Mouse (Mus musculus): ENCODE results near the gene Fam129a.

Fam129a gene

DNA sequence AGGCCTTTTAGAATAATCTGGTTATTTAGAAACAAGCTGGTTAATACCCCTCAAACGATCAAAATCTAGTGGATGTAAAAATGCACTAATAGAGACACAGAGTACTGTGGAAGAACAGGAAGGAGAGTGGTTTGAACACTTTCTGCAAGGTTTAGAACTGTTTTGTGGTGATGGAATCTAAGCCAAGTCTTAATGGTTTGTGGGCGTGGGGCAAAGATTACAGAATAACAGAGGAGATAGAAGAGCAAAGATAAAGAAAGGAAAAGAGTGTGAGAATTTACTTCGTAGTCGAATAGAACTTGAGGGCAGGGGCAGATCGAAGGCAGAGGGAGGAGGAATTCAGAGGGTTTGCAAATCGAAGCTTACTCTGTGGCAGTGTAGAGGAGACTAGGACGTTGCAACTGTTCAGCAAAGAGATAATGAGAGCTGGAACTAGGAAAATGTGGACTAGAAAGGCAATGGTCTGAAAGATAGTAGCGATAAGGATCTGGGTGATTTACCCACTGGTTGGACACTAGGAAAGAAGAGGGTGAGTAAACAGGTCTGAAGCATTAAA lies 182.5 kb downstream of the Fam129a start:
- no peak for DNase-seq

DNA sequence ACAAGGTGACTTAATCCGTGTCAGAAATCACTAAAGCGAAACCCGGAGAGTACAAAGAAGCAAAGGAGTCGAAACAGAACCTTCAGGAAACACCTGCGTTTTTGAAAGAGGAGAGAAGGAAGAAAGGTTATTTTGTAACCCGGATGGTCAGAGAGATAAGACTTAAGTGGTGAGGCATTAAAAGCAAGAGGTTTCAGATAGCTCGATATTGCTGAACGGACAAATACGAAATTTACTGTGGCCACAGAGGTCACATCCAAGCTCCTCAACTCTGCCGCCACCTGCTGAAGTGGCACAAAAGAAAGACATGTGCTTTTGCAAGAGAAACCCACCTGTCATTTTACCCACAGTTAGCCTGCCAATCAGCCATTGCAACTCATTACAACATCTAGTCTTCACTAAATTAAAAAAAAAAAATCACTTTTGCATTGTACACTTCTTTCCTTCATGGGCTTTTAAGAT lies 183.1 kb downstream of the Fam129a start:
- peak in 1 of 2 experiments; percentile 12 for DNase-seq

DNA sequence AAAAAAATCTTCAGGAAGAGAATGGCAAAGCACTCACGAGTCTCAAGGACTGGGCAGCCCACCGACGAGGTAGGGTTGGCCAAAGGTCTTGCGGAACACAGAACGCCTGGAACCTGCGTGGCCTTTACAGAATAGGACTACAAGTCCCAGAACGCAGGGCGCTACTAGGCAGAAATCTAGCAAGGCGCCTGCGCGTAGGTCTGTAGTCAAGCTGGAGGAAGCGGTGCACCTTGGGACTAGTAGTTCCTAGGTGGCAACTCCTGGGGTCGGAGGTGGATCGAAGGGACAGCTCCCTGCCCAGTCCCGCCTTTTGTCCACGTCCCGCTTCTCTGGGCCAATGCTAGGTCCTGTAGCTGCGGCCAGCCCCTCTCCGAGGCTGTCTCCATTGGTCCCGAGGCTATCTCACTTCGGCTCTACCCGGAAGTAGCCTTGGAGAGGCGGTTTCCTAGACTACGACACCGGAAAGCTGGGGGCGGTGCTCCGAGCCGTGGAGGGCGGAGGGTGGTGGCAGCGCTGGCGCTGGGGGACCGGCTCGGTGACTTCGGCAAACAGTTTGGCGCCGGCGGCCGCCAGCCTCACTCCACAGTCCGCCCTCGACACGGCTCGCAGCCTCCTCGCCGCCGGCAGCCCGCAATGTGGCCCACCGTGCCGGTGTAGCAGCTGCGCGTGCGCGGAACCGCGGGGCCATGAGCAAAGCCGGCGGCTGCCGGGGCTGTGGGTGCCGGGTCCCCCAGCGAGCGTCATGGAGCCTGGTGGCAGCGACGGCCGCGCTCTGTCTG lies 184.1 kb downstream of the Fam129a start, which contains the start of gene Edem3:
Gene Edem3, plus strand, starts transcription at position 491 of the 779 bp plus-strand sequence.
- peak; percentile 95 to 97 for DNase-seq

DNA sequence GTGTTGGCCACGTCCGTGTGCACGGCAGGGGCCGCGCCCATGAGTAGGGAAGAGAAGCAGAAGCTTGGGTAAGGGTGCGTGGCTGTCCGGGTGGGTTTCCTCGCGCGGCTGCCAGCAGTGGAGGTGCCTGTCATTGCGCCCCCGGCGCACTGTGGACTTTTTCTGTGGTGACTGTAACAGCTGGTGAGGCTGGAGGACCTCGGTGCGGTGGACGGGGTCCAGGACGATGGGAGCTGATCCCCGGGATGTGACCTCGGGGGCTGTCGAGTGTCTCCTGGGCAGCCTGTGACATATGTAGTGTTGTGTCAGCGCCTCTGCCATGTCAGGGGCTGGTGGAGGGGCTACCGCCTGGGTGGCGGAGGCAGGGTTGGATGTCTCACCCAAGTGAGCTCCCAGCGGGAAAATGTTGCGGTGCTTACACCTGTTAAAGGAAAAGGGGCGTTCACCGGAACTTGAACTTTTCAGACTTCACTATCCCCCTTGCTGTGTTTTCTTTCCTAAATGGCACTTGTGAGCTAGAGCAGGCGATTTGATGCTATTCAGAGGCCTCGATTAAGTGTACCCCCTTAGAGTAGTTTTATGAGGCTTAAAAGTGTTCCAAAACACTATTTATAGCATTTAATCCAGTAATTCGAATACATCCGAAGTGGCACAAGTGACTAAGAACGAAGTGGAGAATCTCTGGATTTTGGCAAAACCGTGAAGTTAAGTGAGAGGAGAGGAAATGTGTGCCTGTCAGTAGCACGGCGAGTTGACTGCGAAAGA lies 184.9 kb downstream of the Fam129a start:
- DNase-seq = no peak

DNA sequence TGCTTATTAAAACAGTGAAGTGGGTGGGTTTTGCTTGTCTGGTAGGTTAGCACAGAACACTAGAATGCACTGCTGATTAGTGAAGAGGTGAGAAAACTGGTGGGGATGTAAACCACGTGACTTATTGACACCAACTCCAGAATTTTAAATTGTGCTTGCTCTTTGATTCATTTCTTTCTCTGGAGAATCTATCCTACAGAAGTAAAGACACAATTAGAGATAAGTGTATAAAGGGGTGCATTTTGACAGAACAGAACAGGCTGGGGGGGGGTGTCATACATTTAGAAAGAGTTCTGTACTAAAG lies 185.4 kb downstream of the Fam129a start:
- DNase-seq = no peak

DNA sequence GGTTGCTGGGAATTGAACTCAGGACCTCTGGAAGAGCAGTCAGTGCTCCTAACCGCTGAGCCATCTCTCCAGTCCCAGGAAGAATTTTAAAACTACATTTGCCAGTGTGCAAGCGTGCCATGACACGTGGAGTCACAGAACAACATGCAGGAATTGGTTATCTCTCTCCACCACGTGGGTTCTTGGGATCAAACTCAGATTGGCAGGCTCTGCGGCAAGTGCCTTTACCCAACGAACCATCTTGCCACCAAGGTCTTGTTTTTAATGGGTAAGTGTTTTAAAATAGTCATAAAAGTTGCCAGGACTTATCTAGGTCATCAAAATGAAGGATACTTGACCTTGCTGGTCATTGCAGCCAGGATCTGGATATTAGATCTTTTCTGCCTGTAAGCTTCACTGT lies 187.3 kb downstream of the Fam129a start:
- no peak for DNase-seq

DNA sequence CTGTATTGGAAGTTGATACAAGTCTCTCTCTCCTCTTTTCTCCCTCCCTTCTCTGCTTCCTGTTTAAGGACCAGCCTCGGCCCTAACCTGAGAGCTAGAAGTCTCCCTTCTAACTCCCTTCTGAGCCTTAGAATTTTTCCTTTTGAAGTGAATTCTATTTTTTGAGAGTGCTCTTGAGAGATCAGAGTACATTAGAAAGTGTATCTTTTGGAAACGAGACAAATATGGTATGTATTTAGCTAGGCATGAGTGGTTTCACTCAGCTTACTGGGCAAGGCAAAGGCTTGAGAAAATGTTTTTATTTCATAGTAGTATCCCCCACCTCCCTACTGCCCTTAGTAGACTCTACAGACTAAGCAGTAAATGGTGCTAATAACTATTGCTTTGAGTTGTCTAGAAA lies 188.0 kb downstream of the Fam129a start:
- DNase-seq = no peak

DNA sequence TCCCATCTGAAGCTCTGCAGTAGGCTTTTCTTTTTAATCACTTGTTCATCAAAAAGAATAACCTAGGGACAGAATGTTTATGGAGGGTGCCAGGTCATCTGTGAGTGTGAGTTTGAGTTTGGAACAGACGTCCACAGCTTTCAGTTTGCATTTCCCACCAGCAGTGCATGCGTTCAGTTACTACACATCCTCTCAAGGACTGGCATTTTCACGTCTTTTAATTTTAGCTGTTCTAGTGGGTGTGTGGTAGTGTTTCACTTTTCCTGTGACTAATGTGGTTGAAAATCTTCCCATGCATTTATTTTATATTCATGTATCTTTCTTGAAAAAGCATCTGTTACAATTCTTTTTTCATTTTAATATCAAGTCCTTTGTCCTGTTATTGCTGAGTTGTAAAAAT lies 193.2 kb downstream of the Fam129a start:
- no peak for DNase-seq

DNA sequence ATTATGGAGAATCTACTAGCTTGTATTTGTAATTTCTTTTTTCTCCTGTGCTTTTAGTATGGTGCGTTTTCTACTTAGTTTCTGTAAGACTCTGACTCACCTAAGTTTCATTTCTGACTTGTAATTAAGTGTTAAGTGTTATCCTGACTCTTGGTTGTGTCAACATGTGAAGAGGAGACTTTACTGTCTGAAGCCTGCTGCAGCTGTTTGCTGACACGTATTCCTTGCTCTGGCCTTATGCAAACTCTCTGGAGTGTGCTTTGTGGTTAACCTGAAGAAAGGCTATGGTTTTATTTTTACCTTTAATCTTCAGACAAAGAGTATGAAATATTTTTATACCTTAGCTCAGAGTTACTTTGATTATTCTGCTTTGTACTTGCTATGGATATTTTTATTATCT lies 195.2 kb downstream of the Fam129a start:
- DNase-seq = no peak

DNA sequence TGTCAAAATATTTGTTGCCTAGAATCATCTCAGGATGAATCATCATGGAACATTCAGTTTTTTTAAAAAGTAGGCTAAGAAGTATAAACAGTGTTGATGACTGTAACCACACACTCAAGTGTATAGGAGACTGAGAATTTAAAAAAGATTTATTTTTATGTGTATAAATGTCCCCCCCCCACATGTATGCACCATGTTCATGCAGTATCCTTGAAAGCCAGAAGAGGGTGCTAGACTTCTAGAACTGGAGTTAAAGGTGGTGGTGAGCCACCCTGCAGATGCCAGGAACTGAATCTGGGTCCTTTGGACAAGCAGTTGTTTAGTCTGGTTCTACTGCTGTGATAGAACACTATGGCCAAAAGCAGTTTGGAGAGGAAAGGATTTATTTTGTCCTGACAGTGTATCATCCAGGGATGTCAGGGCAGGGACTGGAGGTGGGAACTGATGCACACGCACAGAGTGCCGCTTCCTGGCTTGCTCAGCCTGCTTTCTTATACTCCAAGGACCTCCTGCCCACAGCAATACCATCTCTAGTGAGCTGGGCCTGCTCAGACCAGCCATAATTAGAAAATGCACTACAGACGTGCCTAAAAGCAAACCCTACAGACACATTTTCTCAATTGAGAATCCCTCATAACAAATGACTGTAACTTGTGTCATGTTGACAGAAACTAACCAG lies 196.1 kb downstream of the Fam129a start:
- no peak for DNase-seq

DNA sequence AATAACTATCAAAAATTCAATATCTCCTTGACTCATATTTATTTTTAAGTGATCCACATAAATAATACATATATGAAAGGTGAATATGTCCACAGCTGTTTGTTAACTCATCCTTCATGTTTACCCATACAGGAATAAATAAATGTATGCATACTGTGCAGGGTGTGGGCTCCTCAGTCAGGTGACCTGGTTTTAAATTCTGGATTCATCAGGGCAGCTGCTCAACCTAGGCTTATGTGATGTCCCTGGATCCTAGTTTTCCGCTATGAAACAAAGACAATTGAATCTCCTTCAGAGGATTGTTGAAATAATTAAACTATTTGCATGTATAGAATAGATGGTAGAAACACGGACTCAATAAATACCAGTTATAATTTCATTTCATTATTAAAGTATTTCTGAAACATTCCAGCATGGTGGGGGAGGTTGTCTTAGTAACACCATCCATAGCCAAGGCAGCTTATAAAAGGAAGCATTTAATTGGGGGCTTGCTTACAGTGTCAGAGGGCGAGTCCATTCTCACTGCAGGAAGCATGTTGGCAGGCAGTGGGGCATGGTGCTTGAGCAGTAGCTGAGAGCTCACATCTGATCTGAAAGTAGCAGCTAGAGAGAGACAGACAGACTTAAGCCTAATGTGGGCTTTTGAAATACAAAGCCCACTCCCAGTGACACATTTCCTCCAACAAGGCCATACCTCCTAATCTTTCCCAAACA lies 198.4 kb downstream of the Fam129a start:
- DNase-seq = no peak
